Mouse (Mus musculus) retina, postnatal 7 days (tissue): Measurements from ENCODE around the gene Gm10974.

ENCODE experiments used
- DNase-seq: peaks from one replicate; pipeline ENCODE4 v3.0.0-alpha.2; 2012; ENCODE audit warnings: low read depth, low spot score

The Gm10974 gene

DNA sequence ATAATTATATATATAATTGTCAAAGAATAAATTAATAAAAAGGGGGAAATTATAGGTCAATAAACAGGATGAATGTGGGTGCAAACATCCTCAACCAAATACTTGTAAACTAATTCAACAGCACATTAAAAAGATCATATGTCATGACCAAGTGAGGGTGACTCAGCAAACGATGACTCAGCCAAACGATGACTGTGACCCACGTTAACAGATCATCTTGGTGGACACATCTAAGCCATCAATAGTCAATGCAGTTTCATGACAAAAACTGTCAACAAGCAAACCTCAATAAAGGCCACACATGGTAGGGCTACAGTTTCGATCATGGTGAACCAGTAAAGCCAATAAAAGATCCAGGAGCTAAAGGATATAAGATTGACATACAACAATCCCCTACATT lies 6.7 kb upstream of the Gm10974 start:
- DNase-seq, result no peak

DNA sequence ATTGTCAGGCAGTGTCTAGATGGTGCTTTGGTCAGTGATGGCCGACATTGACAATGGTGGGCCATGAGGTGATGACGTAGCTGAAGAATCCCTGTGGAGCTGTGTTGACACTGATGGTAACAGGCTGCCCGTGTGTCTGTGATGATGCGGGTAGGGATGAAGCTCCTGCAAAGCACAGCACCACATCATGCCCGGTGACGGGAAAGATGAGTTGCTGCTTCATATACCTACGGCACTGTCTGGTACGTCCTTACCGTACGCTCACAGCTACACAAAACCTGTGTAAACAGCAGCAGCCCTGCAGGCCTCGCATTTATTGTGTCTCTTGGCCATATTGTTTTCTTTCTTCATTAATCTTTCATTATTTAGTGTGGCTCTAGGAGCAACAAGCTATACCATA lies 1.2 kb upstream of the Gm10974 start:
- DNase-seq, result no peak

DNA sequence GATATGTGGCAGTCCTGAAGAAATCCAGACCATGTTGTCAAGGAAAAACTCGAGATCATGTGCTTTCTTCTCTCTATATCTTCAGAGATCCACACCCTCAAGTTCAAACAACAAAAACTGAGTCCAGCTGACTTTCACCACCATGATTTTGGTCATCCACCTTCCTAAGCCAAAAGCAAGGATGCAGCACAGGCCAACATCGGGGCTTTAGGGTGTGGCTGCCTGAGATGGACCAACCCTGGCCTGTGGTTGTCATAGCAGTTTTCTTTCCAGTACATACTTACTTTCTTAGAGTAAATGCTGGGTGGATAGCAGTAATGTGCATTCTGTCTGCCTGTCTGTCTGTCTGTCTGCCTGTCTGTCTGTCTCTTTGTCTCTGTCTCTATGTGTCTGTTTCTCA lies 294 bp upstream of the Gm10974 start:
- no peak for DNase-seq

DNA sequence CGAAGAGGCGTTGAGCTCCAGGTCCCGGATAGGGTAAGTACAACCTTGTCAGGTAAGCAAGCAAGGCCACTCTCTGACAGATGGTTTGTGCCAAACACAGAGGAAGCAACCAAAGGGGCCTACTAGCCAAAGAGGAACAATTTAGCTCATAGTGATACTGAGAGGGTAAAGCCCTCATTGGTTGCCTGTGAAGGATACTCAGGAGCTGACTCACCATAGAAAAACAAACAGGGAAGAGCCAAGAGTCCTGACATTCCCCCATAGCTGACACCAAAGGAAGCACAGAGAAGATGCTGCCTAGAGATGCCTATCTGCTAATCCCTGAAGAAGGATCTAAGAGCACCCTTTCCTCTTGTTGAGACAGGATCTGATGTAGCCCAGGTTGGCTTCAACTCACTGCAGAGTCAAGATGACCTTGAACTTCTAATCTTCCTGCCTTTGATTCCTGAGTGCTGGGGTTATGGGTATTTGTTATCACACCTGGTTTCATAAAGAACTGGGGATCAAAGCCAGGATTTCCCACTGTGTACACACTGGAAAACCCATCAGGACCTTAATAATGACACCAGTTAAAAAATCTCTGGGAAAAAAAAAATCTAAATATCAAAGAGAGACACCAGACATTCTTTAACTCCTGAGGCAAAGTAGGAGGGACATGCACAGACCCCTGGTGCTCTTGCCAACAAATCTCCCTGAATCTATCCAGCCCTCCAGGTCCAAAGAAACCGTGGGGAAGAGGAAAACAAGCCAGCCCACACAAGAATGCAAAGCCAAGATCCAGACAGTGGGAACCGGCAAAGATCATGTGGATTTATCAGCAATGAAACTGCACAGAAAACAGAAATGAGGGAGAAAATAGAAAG lies 3.6 kb downstream of the Gm10974 start:
- no peak for DNase-seq

DNA sequence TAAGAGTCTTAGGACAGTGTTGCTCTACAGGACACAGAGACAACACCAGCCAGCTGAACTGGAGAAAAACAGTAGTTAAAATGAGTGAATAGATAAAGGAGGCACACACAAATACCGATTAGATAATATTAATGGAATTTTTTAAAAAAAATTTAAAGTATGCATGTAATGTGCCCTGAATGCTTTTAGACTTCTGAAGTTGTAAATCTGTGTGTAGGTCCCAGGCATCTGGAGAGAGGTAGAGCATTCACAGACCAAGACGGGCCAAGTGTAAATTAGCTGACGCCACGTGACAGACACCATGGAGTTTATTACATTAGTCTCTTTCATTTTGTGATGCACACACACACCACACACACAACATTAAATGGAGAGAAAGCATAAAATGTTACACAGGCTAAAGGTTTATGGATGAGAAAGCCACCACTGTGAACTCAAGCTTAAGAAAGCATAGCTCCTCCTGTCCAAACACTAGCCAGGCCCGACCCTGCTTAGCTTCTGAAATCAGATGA lies 4.3 kb downstream of the Gm10974 start:
- no peak for DNase-seq

DNA sequence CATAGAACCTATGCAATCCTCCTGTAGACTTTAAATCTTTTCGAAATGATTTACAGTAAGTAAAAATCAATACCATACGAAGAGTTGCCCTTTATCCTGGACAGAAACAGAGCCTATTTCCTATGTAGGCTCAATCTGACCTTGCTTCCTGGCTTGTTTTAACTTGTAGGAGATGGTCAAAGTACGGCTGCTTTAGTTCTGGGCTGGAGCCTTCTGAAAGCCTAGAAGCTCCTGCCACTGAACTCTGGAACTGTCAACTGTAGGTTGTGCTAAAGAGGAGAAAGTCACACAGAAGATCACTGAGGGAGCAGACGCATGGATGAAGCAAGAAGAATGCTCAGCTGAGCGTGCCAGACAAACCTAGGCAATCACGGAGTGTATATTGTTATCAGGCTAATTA lies 5.3 kb downstream of the Gm10974 start:
- no peak for DNase-seq

DNA sequence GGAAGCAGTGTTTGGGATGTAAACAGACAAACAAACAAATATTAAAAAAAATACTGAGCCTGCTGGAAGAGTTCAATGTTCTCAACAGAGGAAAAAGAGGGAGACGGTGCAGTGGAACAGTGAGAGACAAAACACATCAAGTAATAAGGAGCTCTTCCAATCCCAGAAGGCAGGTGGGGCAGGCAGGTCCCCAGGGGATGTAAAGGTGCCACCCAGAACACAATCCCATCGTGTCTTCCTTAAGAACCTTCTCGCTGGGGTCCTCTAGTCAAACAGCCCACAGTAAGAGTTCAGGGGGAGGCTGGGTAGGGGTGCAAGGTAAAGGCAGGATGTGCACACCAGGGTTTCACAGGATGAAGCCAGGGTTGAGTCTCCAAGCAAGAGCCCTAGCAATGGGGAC lies 7.7 kb downstream of the Gm10974 start:
- no peak for DNase-seq

DNA sequence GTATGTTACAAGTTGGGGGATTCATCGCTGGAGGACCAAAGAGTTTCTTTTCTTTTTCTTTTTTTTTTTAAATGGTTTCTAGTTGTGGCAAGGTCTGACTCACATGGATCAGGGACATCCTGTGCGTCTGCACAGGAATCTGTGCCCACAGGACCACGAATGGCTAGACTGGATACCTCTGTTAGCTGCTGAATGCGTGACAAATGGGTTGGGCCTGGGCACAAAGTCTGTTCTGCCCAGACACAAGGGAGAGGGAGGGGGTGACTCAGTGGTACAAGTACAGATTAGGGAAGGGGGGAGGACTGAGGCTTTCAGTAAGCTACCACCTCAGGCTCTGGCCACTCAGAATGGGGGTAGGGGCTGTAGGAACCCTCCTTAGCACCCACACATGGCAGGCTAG lies 10.0 kb downstream of the Gm10974 start:
- DNase-seq, result no peak

DNA sequence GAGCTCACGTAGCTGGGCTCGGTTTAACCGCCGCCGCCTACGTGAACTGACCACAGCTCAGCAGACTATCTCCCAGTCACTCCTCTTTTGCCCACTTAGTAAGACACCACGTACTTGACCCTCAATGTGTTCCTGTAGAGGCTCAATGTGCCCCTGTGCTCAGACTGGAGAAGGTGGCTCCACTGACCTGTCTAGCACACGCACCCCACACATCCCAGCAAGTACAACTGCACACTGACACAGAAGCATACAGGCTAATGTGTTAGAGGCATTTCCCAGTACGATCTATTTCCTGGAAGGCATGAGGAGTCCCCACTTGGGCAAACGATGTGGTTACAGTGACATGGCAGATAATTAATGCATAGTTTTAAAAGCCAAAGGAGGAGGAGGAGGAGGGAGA lies 10.9 kb downstream of the Gm10974 start:
- no peak for DNase-seq

DNA sequence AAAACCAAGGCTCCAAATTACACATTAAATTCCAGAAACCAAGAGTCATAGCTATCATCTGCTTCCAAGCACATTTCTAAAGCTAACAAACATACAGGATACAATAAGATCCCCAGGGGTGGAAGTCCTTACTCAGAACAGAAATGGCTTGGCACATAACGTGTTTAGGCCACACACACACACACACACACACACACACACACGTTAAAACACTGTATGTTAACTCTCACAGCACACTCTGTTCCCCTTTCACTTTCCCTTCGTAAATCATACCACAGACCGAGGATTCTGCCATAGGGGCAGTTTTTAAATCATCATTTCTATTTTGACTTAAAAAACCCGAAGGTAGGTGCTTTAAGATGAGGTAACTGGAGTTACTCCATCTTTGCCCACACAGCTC lies 18.5 kb downstream of the Gm10974 start:
- no peak for DNase-seq

DNA sequence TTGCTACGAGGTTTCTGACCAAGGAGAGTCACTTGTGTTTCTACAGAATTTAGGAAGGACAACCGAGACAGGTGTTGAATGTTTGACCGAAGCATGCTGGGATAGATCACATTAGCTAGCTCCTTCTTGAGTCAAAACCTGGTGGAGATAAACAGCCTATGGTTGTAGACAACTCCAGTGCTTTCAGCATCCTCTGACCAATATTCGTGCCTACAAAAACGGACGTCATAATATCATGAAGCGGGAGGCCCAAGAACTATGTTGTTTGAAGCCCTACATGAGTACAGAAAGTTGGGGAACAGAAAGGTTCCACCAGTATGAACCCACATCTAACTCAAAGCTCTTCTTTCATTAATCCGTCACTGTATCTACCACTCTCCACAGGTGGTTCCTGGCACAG lies 19.2 kb downstream of the Gm10974 start:
- DNase-seq, result no peak

DNA sequence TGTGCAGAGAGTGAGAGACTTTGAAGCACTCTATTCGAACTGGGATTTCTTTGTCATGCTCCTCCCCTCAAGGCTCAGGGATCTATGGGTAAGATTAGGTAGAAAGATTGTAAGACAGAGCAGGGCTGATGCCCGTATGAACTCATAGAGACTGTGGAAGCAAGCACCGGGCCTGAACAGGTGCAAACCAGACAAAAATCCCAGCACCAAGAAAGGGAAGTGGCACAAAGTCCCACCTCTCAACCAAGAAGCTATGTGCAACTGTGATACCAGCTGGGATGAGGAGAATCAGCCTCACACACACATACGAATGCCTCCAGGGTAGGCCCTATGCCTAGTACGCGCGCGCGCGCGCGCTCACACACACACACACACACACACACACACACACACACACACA lies 20.1 kb downstream of the Gm10974 start:
- DNase-seq, result no peak

DNA sequence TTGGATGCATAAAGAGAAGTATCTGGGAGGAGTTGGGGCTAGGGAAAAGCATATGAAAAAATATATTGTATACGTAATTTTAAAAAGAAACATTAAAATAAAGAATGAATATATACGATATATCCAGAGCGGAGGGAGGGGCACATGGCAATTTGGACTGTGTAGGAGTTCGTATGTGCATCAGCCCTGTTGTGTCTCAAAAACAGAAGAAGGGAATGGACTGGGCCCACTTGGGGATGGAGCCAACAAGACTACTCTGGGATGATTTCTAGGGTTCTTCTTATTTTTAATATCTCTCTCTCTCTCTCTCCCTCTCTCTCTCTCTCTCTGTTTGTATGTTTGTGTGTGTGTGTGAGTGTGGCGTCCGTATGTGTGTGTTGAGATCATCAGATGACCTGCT lies 20.7 kb downstream of the Gm10974 start:
- DNase-seq, result no peak

DNA sequence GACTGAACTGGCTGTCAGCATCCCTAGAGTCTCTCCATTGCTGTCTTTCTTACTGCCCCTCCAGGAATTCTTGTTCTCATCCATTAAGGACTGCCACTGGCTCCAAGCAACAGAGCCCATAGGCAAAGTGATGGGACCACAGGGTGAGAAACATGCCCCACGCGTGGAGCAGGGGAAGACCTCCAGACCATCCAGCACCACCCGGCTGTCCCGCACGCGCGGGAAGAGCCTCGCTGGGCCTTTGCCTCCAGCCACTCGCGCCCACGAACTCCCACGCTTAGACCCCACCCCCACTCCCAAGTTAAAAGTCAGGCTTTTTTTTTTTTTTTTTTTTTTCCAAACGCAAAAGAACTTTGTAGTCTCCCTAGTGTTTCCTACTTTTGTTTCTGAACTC lies 21.7 kb downstream of the Gm10974 start:
- no peak for DNase-seq

DNA sequence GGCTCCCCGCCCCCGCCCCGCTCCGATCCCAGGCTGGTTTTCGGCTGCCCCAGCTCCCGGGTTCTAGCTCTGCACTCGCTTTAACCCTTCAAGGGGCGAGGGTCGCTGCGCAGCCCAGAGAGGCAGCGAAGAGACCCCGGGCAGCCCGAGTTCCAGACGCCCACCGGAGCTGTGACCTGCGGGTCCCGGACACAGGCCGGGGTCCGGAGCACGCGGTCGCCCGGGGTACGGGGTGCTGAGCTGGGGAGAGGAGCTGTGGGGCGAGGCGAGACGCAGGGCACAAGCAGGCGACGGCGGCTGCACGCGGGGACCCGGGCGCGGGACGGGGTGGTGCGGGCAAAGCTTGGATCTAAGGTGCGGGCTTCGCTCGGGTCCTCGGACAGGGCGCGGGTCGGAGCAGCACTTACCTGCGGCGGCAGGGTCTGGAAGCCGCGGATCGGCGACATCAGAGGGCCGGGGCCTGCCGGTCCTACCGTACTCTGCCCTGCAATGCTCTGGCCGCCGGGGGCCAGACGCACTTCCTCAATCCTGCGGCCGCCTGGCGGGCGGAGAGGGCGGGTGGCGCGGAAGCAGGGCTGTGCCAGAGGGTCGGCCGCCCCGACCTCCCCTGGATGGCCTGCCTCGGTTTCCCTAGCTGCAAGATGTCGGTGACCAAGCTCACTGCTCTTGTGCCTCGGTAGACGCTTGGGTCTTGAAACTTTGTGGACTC lies 22.3 kb downstream of the Gm10974 start, which contains the start of gene Lrrk1:
Gene Lrrk1 (minus strand): TSS at position 538 of the 709 bp plus-strand sequence.
- DNase-seq, result no peak

DNA sequence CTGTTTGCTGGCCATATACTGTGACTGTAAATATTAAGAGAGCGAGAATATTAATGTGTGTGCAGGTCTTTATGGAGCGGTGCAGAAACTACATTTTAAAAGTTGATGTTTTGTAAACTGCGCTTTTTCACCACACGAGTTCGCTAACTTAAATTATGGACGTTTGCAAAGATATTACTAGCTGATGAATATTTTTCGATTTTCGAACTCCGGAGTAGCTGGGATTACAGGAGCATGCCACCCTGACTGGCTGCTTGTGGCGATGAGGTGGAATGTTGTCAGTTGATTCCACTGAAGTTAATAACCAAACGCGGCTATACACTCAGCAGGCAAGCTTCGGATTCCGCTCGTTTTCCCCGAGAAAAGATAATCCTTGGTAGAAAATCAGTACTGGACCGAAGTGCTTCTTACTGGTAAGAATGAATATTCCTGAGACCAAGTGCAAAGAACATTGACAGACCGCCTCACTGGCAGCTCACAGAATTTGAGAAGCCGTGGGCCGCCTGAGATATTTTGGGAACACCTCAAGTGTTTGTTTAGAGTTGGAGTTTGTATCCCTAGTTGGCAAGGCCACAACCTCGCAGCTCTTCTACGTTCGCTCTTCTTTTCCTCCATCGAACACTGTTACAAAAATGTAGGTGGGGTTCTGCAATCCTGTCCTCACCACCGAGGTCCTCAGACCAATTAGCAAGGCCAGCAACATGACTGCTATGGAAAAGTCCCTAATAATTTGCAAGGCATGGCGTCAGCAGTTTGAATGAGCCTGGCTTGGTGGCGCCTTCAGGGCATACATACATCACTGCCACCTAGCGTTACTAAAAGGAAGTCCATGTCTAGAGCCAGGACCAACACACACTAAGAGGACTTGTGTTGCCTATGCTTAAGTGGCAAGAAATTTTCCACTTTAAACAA lies 23.2 kb downstream of the Gm10974 start:
- peak; percentile 38 for DNase-seq

DNA sequence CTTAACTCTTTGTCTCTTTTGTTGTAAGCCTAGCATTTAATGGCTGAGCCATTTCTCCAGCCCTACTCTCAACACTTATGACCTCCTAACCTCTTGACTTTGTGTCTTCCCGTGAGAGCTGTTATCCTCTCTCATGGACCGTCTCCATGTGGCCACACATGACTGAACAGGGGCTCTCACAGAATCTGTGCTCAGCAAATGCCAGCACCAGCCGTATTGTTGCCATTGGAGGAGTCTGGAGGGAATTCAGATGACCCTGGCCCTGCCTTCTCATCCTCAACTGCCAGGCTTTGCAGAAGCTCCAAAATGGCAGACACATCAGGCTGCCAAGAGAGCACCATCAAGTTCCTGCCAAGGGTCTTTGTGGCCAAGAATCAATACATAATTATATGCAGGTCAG lies 31.6 kb downstream of the Gm10974 start:
- no peak for DNase-seq

DNA sequence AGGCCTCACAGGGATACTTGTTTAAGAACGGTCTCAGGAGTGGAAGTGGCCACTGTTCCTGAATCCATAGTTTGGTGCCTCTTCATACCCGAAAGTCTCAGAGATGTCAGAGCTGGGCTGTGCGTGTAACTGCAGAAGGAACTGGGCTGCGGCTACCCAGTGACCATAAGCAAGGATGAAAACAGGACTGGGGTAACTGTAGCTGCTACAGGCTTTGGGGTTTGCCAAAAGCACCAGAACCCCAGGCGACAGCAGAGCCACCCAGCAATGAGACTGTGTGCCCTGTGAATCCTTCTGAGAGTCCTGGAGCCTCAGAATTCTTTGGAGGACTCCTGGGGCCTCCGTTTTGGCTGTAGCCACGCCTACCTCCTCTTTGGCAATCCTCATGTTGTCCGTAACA lies 35.9 kb downstream of the Gm10974 start:
- no peak for DNase-seq

DNA sequence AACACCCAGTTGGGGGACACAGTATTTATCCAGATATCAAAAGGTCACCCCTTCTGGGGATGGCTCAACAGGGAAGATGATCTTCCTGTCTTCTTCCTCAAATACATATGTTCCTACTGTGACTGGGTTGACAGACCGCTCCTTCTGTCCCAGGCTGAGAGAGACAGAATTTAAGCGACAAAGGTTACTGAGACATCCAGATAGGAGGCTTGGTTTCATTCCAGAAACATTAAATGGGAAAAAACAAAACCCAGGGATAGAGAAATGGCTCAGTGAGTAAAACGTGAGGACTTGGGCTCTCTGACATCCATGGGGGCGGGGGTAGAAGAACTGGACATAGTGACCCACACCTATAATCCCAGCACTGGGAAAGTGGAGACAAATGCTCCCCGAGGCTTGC lies 37.2 kb downstream of the Gm10974 start:
- no peak for DNase-seq

DNA sequence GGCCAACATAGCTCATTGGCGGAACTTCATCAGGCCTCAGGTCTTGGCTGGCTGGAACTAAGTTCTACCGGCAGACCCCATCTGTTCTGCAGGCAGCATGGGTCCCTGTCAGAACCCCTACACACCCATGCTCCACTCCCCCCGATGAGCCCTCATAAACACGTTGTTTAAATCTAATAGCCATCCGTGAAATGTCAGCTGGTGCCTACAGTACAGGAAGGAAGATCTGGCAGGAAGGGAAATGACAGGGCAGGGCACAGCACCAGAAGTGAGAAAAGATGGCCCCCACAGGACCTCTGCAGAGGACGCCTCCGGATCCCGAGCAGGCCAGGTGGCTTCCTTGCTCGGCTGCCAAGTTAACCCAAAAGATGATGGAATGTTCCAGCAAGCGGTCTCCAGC lies 38.4 kb downstream of the Gm10974 start:
- no peak for DNase-seq

DNA sequence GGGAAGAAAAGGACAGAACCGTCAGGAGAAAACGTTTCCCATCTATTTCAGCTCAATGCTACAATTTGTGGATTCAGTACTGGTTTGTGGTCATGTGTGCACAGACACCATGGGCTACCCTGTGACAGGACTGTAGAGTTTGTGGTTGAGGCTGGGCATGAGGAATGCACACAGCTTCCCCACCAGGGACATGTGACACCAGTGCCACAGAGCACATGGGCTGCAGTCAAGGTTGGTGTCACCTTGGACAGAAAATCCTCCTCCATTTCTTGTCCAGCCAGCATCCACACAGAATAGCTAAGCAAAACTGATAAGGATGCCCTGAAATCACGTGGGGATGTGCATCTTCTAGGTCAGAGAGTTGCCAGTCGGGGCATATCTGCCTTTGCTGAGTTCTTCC lies 39.1 kb downstream of the Gm10974 start:
- DNase-seq, result no peak

DNA sequence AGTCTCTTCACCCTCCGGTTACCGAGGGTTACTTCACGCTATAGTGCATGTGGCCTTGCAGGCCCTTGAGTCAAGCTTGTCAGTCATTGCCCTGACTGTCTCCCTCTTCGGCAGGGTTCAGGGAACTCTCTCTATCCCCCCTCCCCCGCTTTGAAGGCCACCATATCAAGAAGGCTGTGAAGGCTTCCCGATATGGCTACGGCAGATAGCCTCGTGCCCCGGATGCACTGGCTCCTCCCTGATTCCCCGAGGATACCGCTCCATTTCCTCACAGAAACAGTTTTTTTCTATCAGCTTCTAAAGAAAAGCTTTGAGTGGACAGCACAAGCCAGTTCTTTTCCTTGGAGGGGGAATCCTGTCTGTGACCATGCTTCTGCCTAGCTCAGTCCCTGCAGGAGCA lies 39.8 kb downstream of the Gm10974 start:
- DNase-seq, result no peak
